Mouse (Mus musculus): ENCODE measurements around the gene Dync2h1. TPM values are rescaled to one million over a fixed set of nuclear protein-coding genes. Genes with fewer than 3 reads are reported as not detected.
A peak's percentile ranks its signal among the peaks of the same experiment; 100 is the strongest.
"Not testable (repeated sequence)": the region's sequence is repeated elsewhere in the genome, so short reads cannot be mapped to it uniquely, and the experiment has no call there.

Dync2h1 gene
- total RNA-seq, 4 experiments from 2014 or later, result 27.8 to 30.2 (median 28.1) TPM

DNA sequence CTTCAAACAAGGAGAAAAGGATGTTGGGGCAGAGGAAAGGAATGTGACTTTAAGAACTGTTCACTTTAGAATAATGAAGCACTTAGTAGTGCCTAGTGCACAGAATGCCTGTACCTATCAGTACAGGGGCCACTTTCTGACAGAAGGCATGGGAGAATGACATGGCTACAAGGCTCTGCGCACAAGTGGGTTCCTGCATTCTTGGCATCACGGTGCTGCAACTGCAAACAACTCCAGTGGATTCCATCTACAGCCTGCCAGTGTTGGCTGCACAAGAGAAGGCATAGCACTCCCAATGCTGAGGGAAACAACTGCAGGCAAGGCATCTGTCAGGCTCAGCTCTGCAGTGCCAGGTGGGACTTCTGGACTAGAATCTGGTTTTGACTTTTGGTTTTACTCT, 151.7 kb downstream of the Dync2h1 start:
- DNase-seq (ENCODE audit: low spot score in 2 of 2), result no peak

DNA sequence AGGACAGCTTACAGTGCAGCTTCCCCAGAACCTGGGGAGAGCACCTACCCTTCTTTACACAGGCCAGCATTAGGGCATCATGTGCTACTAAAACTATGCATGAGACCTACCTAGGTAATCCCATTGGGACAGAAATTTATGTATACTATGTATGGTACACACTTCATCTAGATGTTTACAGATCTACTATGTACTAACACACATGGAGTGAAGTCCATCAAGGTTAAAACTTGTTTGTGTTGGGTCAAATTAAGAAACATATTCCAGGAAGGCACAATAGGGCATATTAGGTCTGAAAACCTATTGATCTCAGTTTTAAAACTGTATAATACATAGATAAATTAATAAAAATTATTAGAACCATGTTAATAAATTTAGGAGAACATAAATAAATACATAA, 168.6 kb downstream of the Dync2h1 start:
- DNase-seq (ENCODE audit: low spot score in 2 of 2), result no peak

DNA sequence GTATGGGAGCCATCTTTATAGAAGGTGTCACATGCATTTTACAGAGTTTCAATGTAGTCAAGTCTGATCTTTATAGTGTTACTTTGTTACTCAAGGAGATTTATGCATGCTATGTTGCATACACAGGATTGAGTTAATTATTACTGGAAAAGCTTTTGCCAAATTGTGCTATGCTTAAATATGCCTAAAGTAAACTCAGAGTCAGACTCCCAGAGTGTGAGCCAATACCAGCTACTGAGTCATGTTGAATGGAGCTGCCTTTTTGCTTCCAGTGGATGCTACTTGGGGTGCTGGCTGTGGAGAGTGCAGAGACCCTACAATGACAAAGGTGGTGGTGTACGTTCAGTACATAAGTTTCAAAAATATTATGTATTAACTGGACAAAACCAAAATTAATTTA, 169.5 kb downstream of the Dync2h1 start:
- DNase-seq (ENCODE audit: low spot score in 2 of 2), result no peak

DNA sequence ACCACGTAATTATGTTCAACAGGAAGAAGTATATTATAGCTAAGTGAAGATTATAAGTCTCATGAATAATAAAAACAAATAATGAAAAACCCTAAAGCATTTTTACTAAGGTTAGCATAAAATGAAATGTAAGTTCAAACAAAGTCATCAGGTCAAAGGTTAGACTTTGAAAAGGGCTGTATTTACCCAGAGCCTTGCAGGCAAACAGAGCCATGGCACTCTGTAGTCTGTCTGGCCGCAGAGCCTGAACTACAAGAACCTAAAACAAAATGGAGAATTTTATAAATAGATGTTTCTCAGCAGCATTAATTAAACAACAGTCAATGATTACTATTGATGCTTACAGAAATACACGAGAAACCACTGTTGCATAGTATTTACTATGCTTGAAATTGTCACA, 174.5 kb downstream of the Dync2h1 start:
- DNase-seq (ENCODE audit: low spot score in 2 of 2), result no peak

DNA sequence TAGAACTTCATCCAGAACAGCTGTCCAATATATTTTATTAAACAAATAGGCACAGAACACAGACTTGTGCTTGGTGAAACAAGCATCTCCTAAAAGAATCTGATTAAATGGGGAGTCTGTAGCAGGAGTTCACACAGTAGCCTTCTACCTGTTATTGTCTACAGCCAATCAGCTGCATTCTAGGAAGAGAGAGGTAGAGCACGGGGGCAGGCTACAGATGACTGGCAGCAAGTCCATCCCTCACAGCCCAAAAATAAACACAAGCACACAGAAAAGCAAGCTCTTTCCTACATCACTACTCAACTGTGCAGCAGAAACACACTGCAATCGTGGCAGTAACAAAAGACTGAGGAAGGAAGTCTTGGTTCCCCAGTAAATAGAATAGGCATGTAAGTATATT, 189.4 kb downstream of the Dync2h1 start:
- no peak for DNase-seq (ENCODE audit: low spot score in 2 of 2)

DNA sequence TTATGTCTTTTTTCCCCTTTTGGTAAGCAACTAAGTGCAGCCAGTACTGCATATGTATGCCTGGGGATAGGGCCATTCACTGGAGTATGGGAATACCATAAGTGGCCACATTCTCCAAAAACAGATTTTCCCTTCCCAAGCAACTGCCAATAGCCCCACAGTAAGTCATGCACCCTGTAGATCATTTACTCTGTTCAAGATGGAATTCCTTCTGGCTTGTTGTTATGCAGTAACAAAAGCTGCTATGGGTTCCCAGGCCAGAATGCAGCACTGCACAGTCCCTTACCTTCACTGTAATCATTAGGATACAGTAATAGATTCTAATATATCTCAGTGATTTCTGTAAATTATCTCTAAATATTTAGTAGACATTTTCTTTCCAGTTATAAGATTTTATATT, 190.0 kb downstream of the Dync2h1 start:
- no peak for DNase-seq (ENCODE audit: low spot score in 2 of 2)

DNA sequence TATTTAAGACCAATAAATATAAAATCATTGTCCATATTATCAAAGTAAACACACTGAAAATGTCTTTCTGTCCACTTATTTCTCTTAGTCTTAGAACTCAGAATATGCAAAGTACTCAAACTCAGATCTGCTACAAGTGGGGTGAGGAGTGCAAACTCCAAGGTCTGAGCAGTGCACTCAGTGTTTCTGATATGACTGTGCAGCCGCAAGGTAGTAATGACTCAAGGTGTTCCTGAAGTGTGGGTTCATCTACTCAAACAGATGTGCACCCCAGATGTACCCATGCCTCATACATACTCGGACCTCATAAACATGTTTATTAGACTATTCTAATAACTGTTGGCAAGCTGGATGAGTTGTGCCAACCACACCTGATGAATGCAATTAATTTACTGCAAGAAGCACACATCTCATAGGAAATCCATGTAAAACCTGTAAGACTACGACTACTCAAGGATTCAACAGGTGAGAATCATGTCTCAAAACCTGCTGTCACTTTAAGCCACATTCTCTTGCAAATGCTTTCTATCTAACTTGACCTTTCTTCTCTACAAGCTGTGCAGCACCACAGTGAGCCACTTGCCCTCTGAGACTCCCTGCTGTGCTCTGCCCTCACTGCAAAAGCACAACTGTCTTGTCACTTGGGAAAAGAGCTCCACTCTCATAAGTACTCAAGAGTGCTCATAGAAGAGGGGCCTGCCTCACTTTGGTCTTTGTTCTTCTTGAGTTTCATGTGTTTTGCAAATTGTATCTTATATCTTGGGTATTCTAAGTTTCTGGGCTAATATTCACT, 195.2 kb downstream of the Dync2h1 start:
- no peak for DNase-seq (ENCODE audit: low spot score in 2 of 2)

DNA sequence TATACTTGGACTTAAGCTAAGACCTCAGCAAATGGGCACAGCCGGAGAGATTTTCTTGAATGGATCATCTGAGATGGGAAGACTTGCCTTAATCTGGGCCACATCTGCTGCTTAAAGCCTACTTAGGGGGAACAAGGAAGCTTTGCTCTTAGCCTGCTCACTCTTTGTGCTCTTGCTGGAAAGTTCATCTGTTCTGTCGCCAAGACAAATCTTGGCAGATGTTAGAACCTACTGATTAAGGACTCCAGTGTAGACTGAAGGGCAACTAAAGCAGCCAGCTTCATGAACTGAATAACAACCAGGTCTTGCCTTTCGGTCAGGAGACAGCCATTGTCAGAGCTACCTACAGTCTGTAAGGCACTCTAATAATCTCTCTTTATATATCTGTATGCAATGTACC, 198.1 kb downstream of the Dync2h1 start:
- peak in 1 of 2 experiments; percentile 19 for DNase-seq (ENCODE audit: low spot score in 2 of 2)

DNA sequence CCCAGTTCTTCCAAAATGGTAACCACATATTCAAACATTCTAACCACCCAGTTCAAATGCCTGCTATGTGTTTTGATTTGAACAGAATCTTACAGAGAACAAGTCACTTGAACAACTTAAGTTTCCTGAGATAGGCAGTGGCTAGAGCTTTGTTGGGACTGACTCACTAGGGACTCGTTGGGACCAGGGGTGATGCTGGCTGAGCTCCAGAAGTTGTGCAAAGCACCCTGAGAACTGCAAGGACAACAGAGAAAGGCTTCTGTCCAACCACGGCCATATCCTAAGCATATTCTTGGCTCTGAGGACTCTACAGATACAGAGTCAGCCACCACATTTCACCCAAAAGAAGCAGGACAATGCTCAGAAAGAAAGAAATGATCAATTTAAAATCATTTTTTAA, 215.1 kb downstream of the Dync2h1 start:
- DNase-seq (ENCODE audit: low spot score in 2 of 2), result no peak

DNA sequence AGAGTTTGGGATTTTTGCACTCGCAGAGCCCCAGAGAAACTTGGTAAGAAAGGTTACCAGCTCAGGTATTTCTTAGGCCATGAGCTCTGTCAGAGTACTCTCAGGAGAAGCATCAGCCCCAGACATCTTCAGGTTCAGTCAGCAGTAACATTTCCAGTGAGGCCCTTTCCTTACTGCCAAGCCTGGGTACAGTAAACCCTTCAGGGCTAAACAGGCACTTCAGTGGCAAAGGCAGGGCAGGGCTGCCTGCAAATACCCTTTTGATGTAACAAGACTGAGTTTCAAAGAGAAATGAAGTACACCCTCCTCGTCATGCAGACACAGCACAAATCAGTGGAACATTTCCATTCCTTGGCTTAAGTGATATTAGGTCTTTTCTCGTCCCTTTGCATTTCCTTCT, 219.2 kb downstream of the Dync2h1 start:
- no peak for DNase-seq (ENCODE audit: low spot score in 2 of 2)

DNA sequence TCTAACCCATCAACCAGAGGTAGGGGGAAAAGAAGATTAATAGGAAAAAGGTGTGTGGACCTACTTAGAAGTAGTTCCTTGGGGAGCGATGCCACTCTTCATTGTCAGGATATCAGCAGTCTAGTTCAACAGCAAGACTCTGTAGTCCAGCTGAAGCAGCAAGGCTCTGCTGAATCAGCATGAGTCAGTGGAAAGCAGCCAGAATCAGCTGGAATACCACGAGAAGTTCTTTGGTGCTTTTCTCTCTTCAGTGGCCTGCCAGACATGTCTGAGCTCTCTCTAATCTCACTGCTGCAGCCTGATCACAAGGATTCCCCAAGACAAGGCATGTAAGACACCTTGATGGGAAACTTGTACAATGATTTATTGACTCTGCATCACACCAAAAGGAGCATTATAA, 225.9 kb downstream of the Dync2h1 start:
- DNase-seq (ENCODE audit: low spot score in 2 of 2), result no peak

DNA sequence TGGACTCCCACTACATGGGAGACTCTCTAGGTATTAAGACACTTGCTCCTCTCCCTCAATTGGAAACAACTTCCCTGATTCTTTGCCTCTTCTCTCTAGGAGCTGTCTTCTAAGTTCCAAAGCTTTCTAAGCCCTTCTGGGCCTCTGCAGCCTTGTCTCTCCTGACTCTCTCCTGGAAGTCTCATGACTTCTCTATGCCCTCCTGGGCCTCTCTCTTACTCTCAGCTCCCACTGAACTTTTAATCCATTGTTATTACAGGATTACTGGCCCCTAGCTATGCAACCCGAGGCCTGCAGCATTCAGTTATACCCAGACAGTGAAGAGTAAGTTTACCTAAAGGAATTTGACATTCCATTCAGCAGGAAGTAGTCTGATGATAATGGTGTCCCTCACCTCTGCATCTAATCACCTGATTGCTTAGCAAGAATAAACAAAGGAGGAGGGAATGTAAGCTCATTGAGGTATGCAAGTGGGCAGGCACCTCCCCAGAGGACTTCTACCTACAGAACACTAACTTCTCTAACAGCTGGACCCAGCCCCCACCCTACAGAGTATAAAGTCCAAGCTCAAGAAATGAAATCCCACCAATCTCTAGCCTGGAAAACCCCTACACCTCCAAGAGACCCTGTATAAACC, 256.7 kb downstream of the Dync2h1 start:
- DNase-seq (ENCODE audit: low spot score in 2 of 2), result no peak

DNA sequence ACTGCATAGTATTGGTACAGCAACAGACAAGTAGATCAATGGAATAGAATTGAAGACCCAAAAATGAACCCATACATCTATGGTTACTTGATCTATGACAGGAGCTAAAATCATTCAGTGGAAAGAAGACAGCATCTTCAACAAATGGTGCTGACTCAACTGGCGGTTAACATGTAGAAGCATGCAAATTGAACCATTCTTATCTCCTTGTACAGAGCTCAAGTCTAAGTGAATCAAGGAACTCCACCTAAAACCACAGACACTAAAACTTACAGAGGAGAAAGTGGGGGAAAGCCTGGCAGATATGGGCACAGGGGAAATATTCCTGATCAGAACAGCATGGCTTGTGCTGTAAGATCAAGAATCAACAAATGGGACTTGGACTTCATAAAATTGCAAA, 270.8 kb downstream of the Dync2h1 start:
- DNase-seq (ENCODE audit: low spot score in 2 of 2), result no peak

DNA sequence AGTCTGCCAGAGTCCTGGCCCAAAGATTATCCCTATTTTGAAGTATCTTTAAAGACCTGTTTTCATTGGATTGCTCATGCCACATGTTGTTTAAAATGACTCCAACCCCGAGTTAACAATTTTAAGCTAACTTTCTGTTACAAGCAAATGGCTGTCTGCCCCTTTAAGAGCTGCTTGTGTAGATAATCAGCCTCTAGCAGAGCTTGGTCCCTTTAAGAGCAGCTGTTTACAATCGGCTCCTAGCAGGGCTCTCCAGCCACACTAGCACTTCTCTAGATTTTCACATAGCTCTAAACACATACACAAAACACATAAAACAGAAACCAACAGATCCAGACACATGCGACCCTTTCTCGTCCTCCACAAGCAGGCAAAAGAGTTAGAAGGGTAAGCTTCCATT, 273.7 kb downstream of the Dync2h1 start:
- not testable (repeated sequence) for DNase-seq (ENCODE audit: low spot score in 2 of 2)

DNA sequence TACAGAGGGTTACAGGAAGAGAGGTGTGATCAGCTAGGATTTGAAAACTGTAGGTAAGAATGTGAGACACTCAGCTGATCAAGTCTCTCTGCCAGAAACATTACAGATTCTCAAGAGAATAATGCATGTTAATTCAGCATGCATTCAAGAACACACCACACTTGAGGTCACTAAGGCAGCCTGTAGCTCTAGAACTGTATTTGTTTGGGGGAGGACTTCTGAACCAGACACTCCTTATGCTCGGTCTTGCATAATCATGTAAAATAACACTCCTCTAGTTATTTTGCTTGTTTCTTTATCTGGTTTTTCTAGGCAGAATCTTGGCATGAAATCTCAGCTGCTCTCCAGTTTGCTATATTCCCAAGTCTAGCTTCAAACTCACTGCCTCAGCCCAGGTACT, 282.6 kb downstream of the Dync2h1 start:
- no peak for DNase-seq (ENCODE audit: low spot score in 2 of 2)

DNA sequence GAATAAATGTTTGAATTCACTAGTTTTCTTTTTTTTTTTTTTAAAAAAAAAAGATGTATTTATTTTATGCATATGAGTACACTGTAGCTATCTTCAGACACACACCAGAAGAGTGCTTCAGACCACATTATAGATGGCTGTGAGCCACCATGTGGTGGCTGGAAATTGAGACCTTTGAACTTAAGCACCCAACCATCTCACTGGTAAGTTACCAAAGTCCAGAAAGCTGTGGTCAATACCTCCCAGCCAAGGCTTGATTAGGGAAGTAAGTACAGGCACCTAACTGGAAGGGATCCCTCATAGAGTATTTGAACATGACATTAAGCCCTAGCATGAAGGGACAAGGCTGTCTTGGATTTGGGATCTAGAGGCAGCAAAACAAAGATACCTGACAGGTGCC, 292.9 kb downstream of the Dync2h1 start:
- no peak for DNase-seq (ENCODE audit: low spot score in 2 of 2)

DNA sequence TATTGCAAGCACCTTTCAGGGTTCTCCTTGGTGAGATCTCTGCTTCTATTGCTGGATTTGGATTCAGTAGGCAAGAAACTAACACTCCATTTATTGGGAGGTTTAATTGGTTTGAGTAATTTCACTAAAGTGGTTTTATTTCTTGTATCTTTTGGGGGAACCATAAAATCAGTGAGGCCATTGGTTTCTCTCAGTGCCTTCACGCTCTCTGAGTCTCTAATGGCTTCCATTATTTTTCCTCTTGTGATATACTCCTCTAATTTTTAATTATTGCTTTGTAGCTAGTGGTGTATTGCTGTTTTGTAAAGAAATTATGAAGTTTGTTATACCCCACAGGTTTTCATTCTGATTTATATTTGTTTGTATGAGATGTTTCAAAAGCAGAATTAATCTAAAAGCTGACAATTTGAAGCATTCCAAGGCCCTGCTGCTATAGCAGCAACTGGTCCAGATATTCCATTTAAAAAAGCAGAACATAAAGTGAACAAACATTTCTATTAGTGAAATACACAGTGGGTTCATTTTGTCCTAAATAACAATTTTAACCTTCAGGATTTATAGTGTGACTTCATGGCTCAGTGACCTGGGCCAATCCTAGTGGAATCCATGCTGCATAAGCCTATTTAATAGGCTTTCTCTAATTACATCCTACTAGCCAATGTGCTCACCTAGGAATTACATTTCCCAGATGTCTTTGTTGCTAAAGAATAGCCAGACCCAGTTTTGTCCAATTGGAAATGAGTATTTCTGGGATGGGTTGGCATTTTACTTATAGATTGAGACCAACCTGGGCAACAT, 302.9 kb downstream of the Dync2h1 start:
- no peak for DNase-seq (ENCODE audit: low spot score in 2 of 2)

Other genes with a start within 250 kb of the Dync2h1 start
- gene Dcun1d5, start 74 bp upstream of the Dync2h1 start, total RNA-seq (2022), result 10 to 100 TPM; 55.6 to 70.0 (median 61.3) TPM
- not detected for gene Mmp13, start 88.1 kb upstream of the Dync2h1 start, total RNA-seq (2022)
- under 1 TPM in 2 of 4 experiments, not detected in 2; 0.16 to 0.84 TPM for gene Mmp12, start 159.9 kb upstream of the Dync2h1 start, total RNA-seq (2022)
- gene Mmp1b, start 203.6 kb upstream of the Dync2h1 start, total RNA-seq (2022), result not detected

Data from left cerebral cortex, adult 8-10 months (tissue).